Mouse (Mus musculus) right cerebral cortex, adult 2 months (tissue): ENCODE measurements at regions not wholly inside any gene's neighbourhood (a gene's known extent, or its start where the extent isn't known, plus 50 kb on each side); places are given as distances from the start of the nearest gene placed in this dataset.

Experiments used
- DNase-seq, 2 experiments: peaks; one replicate each; pipeline ENCODE4 v3.0.0; 2021 to 2022; ENCODE audit warnings: low spot score in 2 of 2

GRCm38 (mm10) chr13:80798863-80799817 lies 84.0 kb upstream of the Arrdc3 start:
- DNase-seq, result no peak

GRCm38 (mm10) chr13:80806172-80806571 lies 77.0 kb upstream of the Arrdc3 start:
- DNase-seq, result peak in 1 of 2 experiments; percentile 12

GRCm38 (mm10) chr13:80827037-80827471 lies 56.1 kb upstream of the Arrdc3 start:
- DNase-seq, result peak; percentile 47 to 54
